Mouse (Mus musculus): ENCODE measurements around the gene Fads2. TPM values are rescaled to one million over a fixed set of nuclear protein-coding genes. Genes with fewer than 3 reads are reported as not detected.

The Fads2 gene
- polyA plus RNA-seq, 1 experiment from 2014 or later, result 133 TPM

DNA sequence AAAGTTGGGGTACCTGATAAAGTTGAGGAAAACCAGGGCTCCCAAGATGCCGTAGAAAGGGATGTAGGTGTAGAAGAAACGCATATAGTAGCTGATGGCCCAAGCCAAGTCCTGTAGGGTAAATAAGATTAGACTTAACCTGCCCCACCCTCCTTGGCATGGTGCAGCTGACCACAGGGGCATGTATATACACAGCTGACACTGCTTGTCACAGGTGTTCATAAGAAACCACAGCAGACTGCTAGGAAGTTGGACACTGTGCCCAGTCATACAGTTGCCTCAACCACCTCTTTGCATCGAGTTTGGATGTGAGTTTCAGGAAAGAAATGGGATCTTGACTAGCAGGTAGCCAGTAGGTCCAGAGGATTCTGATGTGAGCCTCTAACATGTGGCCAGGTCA, 35.0 kb downstream of the Fads2 start:
- H3K27ac ChIP-seq, result no peak overlapping the region
- H3K4me1 ChIP-seq, result no peaks in the 10 kb centered on the region
- no peak overlapping the region for H3K4me3 ChIP-seq
- no peaks in the 10 kb centered on the region for H3K27me3 ChIP-seq (replicated peaks)
- H3K36me3 ChIP-seq, result peaks cover 97% of the 10 kb centered on the region
- 97% methylated on average over 3 of the region's 3 CpGs for WGBS
- H3K9me3 ChIP-seq, result no peaks in the 10 kb centered on the region
- ATAC-seq (ENCODE audit: low FRiP score, low read depth), result no peak
- H3K9ac ChIP-seq, result no peak overlapping the region
- no peak overlapping the region for H3K4me2 ChIP-seq (replicated peaks)

GRCm38 (mm10) chr19:10066189-10066500, 35.4 kb downstream of the Fads2 start:
- Histone ChIP-seq H3K4me1 (peaks cover 2% of the 10 kb centered on the region; the same call in 1 of the 2 replicates), H3K9me3 (no peaks in the 10 kb centered on the region), H3K36me3 (peaks cover 98% of the 10 kb centered on the region), H3K4me2 (replicated peaks) (no peak overlapping the region), H3K27me3 (replicated peaks) (no peaks in the 10 kb centered on the region), H3K4me3 (no peak overlapping the region), H3K27ac (no peak overlapping the region), H3K9ac (no peak overlapping the region)
- WGBS, result 97% methylated on average over 4 of the region's 4 CpGs
- ATAC-seq (ENCODE audit: low FRiP score, low read depth), result no peak

- Histone ChIP-seq H3K27me3 (replicated peaks) (no peaks in the 10 kb centered on the region), H3K4me2 (replicated peaks) (no peak overlapping the region), H3K4me1 (peaks cover 7% of the 10 kb centered on the region; the same call in 1 of the 2 replicates), H3K36me3 (peaks cover 96% of the 10 kb centered on the region), H3K9me3 (no peaks in the 10 kb centered on the region), H3K9ac (no peak overlapping the region), H3K4me3 (no peak overlapping the region), H3K27ac (no peak overlapping the region)
- 94% methylated on average over 5 of the region's 5 CpGs for WGBS
- no peak for ATAC-seq (ENCODE audit: low FRiP score, low read depth)
These were observed 35.9 kb downstream of the Fads2 start for GRCm38 (mm10) chr19:10065465-10066188.

- Histone ChIP-seq H3K27me3 (replicated peaks) (no peaks in the 10 kb centered on the region), H3K9ac (no peak overlapping the region), H3K4me1 (peaks cover 7% of the 10 kb centered on the region; the same call in 1 of the 2 replicates), H3K4me3 (no peak overlapping the region), H3K4me2 (replicated peaks) (no peak overlapping the region), H3K9me3 (no peaks in the 10 kb centered on the region), H3K27ac (no peak overlapping the region), H3K36me3 (peaks cover 84% of the 10 kb centered on the region)
- ATAC-seq (ENCODE audit: low FRiP score, low read depth), result no peak
- WGBS, result 86% methylated on average over 10 of the region's 10 CpGs
These were observed 37.2 kb downstream of the Fads2 start for GRCm38 (mm10) chr19:10064173-10065012.

DNA sequence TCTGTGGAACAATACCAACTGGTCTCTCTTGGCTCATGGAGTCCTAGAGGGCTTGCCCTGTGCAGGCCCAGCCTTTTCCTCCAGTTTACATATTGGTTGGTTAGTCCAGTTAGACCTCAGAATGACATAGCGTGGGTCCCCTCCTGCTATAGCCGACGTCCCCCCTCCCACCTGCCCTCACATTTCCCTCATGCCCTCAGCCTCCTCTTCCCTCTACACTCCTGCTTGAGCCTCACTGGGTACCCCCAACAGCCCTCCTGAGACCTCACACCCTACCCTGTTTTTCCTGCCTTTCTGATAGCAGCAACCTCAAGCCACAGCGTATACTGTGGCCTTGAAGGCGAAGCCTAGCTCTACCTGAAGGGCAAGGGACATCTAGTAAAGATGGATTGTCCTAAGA, 38.7 kb downstream of the Fads2 start:
- Histone ChIP-seq H3K27ac (no peak overlapping the region), H3K27me3 (replicated peaks) (no peaks in the 10 kb centered on the region), H3K36me3 (peaks cover 69% of the 10 kb centered on the region), H3K4me3 (no peak overlapping the region), H3K4me1 (peaks cover 7% of the 10 kb centered on the region; the same call in 1 of the 2 replicates), H3K4me2 (replicated peaks) (no peak overlapping the region), H3K9me3 (no peaks in the 10 kb centered on the region), H3K9ac (no peak overlapping the region)
- ATAC-seq (ENCODE audit: low FRiP score, low read depth), result no peak
- 93% methylated on average over 5 of the region's 5 CpGs for WGBS

DNA sequence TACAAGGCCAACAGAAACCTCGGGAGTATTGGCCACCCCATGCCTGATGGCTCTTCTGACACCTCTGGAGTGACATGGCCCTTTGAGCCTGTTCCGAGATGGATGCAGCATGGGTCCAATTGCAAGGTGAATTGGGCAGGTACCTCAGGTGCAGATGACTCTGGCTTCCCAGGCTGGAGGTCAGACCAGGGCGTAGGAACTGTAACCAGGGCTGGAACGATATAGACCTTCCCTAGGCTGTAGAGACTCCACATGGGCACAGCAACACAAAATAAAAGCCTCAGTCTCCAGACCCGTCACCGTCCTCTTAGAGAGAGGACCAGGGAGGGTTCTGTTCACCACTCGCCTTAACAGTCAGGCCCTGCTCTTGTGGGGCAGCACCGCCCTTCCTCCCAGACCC, 39.3 kb downstream of the Fads2 start:
- Histone ChIP-seq H3K4me3 (no peak overlapping the region), H3K27ac (no peak overlapping the region), H3K4me2 (replicated peaks) (no peak overlapping the region), H3K9me3 (no peaks in the 10 kb centered on the region), H3K9ac (no peak overlapping the region), H3K4me1 (peaks cover 7% of the 10 kb centered on the region; the same call in 1 of the 2 replicates), H3K36me3 (peaks cover 63% of the 10 kb centered on the region), H3K27me3 (replicated peaks) (no peaks in the 10 kb centered on the region)
- 88% methylated on average over 8 of the region's 8 CpGs for WGBS
- no peak for ATAC-seq (ENCODE audit: low FRiP score, low read depth)

DNA sequence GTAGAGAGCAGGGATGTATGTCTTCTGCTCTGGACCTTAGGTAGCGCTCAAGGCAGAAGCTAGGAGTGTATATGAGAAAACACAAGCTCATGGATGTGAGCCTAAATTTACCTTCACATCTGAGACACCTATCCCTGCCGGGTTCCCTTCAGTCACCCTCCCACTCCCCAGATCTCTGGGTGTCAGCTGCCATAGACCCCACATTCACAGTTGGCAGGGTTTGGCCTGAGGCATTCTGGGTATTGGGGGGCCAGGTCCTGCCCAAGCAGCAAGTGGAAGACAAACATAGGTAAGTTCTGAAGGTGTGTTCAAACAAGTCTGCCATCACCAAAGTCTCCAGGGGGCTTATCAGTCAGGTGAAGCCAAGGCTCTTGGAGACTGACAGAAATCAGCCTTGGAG, 39.9 kb downstream of the Fads2 start:
- Histone ChIP-seq H3K4me2 (replicated peaks) (no peak overlapping the region), H3K9ac (no peak overlapping the region), H3K9me3 (no peaks in the 10 kb centered on the region), H3K36me3 (peaks cover 56% of the 10 kb centered on the region), H3K4me1 (peaks cover 7% of the 10 kb centered on the region; the same call in 1 of the 2 replicates), H3K4me3 (no peak overlapping the region), H3K27ac (no peak overlapping the region), H3K27me3 (replicated peaks) (no peaks in the 10 kb centered on the region)
- WGBS, result 100% methylated on average over 2 of the region's 2 CpGs
- ATAC-seq (ENCODE audit: low FRiP score, low read depth), result no peak

DNA sequence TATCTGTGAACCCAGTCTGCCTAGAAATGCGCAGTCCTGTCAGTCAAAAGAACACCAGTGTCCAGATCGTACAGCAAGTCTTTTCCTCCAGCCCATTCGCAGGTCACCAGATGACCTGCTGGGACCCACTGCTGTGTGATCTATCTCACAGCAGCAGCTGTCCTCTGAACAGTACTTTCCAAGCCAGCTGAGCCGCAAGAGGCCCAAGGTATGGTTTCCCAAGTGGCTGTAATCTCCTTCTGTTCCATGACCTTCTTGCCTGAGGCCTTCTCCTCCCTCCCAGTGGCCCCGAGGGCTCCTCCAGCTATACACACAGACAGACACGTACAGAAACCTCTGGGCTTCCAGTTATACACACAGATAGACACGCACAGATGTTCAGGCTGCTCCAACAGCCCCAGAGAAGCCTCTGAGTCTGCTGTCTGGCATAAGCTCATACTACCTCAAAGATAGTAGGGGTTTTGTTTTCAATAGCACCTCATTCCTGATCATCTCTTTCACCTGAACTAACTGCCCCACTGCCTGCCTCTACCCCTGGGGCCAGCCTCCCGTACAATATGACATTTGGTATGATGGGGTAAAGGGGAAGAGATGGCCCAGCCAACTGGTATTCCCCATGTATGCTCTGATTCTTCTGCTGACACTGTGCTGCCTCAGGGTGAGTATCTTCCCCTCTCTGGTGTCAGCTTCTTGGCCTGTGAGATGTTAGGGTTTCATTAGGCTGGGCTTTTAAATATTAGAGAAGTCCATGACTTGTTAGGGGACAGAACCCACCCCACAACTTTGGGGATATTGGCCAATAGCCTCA, 40.6 kb downstream of the Fads2 start:
- 54% methylated on average over 8 of the region's 8 CpGs for WGBS
- Histone ChIP-seq H3K9me3 (no peaks in the 10 kb centered on the region), H3K9ac (no peak overlapping the region), H3K4me3 (no peak overlapping the region), H3K4me2 (replicated peaks) (no peak overlapping the region), H3K27me3 (replicated peaks) (no peaks in the 10 kb centered on the region), H3K27ac (no peak overlapping the region), H3K4me1 (peaks cover 7% of the 10 kb centered on the region; the same call in 1 of the 2 replicates), H3K36me3 (peaks cover 50% of the 10 kb centered on the region)
- ATAC-seq (ENCODE audit: low FRiP score, low read depth), result no peak

- WGBS, result 60% methylated on average over 10 of the region's 10 CpGs
- ATAC-seq (ENCODE audit: low FRiP score, low read depth), result peak; percentile 45
- Histone ChIP-seq H3K27ac (no peak overlapping the region), H3K4me3 (no peak overlapping the region), H3K4me2 (replicated peaks) (no peak overlapping the region), H3K36me3 (peaks cover 40% of the 10 kb centered on the region), H3K9me3 (no peaks in the 10 kb centered on the region), H3K27me3 (replicated peaks) (no peaks in the 10 kb centered on the region), H3K9ac (no peak overlapping the region), H3K4me1 (peaks cover 7% of the 10 kb centered on the region; the same call in 1 of the 2 replicates)
These were observed 41.5 kb downstream of the Fads2 start for GRCm38 (mm10) chr19:10059911-10060567.

DNA sequence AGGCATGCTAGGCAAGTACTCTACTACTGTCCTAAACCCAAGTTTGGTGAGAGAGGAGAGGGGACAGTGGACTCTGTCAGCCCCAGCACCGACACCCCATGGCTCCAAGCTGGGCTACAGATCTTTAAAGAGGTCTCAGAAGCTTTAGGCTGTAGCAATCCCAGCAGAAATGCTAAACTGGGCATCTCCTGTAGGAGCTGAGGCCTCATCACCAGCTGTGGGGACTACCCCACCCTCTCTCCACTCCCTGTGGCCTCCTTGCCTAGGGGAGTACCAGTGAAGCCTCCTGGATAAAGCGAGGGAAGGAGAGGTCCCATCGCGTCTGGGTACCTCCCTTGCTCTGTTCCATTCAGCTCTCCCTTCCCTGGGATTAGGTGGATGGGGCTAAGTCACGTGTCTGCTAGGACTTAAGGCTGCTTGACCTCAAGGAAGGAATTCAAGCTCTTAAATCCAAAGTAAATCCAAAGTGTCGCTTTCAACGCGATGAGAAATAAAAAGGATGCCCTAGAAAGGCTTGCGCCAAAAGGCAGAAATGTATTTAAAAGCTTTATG, 42.6 kb downstream of the Fads2 start:
- no peak overlapping the region for H3K4me2 ChIP-seq (replicated peaks)
- no peak overlapping the region for H3K9ac ChIP-seq
- H3K27ac ChIP-seq, result no peak overlapping the region
- WGBS, result 73% methylated on average over 9 of the region's 9 CpGs
- peaks cover 31% of the 10 kb centered on the region for H3K36me3 ChIP-seq
- H3K4me1 ChIP-seq, result peaks cover 7% of the 10 kb centered on the region; the same call in 1 of the 2 replicates
- H3K9me3 ChIP-seq, result no peaks in the 10 kb centered on the region
- ATAC-seq (ENCODE audit: low FRiP score, low read depth), result no peak
- no peaks in the 10 kb centered on the region for H3K27me3 ChIP-seq (replicated peaks)
- H3K4me3 ChIP-seq, result no peak overlapping the region

- 96% methylated on average over 1 of the region's 1 CpGs for WGBS
- no peaks in the 10 kb centered on the region for H3K9me3 ChIP-seq
- no peak for ATAC-seq (ENCODE audit: low FRiP score, low read depth)
- peaks cover 7% of the 10 kb centered on the region; the same call in 1 of the 2 replicates for H3K4me1 ChIP-seq
- H3K4me2 ChIP-seq (replicated peaks), result no peak overlapping the region
- peaks cover 25% of the 10 kb centered on the region for H3K36me3 ChIP-seq
- H3K27ac ChIP-seq, result no peak overlapping the region
- H3K9ac ChIP-seq, result no peak overlapping the region
- no peak overlapping the region for H3K4me3 ChIP-seq
- no peaks in the 10 kb centered on the region for H3K27me3 ChIP-seq (replicated peaks)
These were observed 43.2 kb downstream of the Fads2 start for GRCm38 (mm10) chr19:10058352-10058825.
